Mouse (Mus musculus) splenic B cell, adult 2 months (primary cell): ENCODE measurements at regions not wholly inside any gene's neighbourhood (a gene's known extent, or its start where the extent isn't known, plus 50 kb on each side); places are given as distances from the start of the nearest gene placed in this dataset.

Experiments
- DNase-seq: peaks from one replicate; pipeline ENCODE4 v3.0.0-alpha.2; 2011; ENCODE audit warnings: low read depth, low spot score
- H3K27me3 ChIP-seq: 2 replicates; pipeline ENCODE4 v1.6.1; 2012; ENCODE audit warnings: mild to moderate bottlenecking, low read length, moderate library complexity, mixed read lengths; ENCODE audit not compliant: control insufficient read depth, poor library complexity, insufficient read depth, severe bottlenecking
- H3K36me3 ChIP-seq: 2 replicates; pipeline ENCODE4 v1.6.1; 2012; ENCODE audit warnings: mild to moderate bottlenecking, low read length, moderate library complexity, mixed read lengths; ENCODE audit not compliant: control insufficient read depth, poor library complexity, insufficient read depth, severe bottlenecking

- no peaks in the 10 kb centered on the region for H3K36me3 ChIP-seq
- peak; percentile 93 for DNase-seq
- no peaks in the 10 kb centered on the region for H3K27me3 ChIP-seq
Observed at GRCm38 (mm10) chr3:52843998-52844397, 173.0 kb downstream of the Cog6 start.

- H3K36me3 ChIP-seq = no peaks in the 10 kb centered on the region
- no peak for DNase-seq
- H3K27me3 ChIP-seq = no peaks in the 10 kb centered on the region
Observed at GRCm38 (mm10) chr3:52842866-52843425, 174.1 kb downstream of the Cog6 start.

- DNase-seq = peak; percentile 65
- Histone ChIP-seq H3K27me3 (no peaks in the 10 kb centered on the region), H3K36me3 (no peaks in the 10 kb centered on the region)
Observed at GRCm38 (mm10) chr3:52840160-52840953, 176.7 kb downstream of the Cog6 start.

- Histone ChIP-seq H3K27me3 (no peaks in the 10 kb centered on the region), H3K36me3 (no peaks in the 10 kb centered on the region)
- DNase-seq = no peak
Observed at GRCm38 (mm10) chr3:52838020-52838419, 179.0 kb downstream of the Cog6 start.

GRCm38 (mm10) chr3:52837527-52837926, 179.5 kb downstream of the Cog6 start:
- no peaks in the 10 kb centered on the region for H3K27me3 ChIP-seq
- DNase-seq = no peak
- H3K36me3 ChIP-seq = no peaks in the 10 kb centered on the region

GRCm38 (mm10) chr3:52836780-52837179, 180.3 kb downstream of the Cog6 start:
- Histone ChIP-seq H3K27me3 (no peaks in the 10 kb centered on the region), H3K36me3 (no peaks in the 10 kb centered on the region)
- no peak for DNase-seq

GRCm38 (mm10) chr3:52832421-52832820, 184.6 kb downstream of the Cog6 start:
- no peaks in the 10 kb centered on the region for H3K27me3 ChIP-seq
- no peak for DNase-seq

GRCm38 (mm10) chr3:52831986-52832385, 185.1 kb downstream of the Cog6 start:
- no peaks in the 10 kb centered on the region for H3K36me3 ChIP-seq
- no peaks in the 10 kb centered on the region for H3K27me3 ChIP-seq
- DNase-seq = peak; percentile 71

More at GRCm38 (mm10) chr3:52832421-52832820, 184.6 kb downstream of the Cog6 start:
- no peaks in the 10 kb centered on the region for H3K36me3 ChIP-seq

GRCm38 (mm10) chr3:52830101-52830500, 186.9 kb downstream of the Cog6 start:
- DNase-seq = no peak
- no peaks in the 10 kb centered on the region for H3K36me3 ChIP-seq
- H3K27me3 ChIP-seq = no peaks in the 10 kb centered on the region

GRCm38 (mm10) chr3:52829069-52829468, 188.0 kb downstream of the Cog6 start:
- no peaks in the 10 kb centered on the region for H3K27me3 ChIP-seq
- H3K36me3 ChIP-seq = no peaks in the 10 kb centered on the region
- no peak for DNase-seq

- no peak for DNase-seq
- H3K27me3 ChIP-seq = no peaks in the 10 kb centered on the region
- H3K36me3 ChIP-seq = no peaks in the 10 kb centered on the region
Observed at GRCm38 (mm10) chr3:52828473-52828872, 188.6 kb downstream of the Cog6 start.

- no peak for DNase-seq
- Histone ChIP-seq H3K36me3 (no peaks in the 10 kb centered on the region), H3K27me3 (no peaks in the 10 kb centered on the region)
Observed at GRCm38 (mm10) chr3:52822848-52823247, 194.2 kb downstream of the Cog6 start.

GRCm38 (mm10) chr3:52821450-52821849, 195.6 kb downstream of the Cog6 start:
- no peaks in the 10 kb centered on the region for H3K27me3 ChIP-seq
- DNase-seq = no peak

GRCm38 (mm10) chr3:52818401-52818800, 198.6 kb downstream of the Cog6 start:
- no peak for DNase-seq
- no peaks in the 10 kb centered on the region for H3K27me3 ChIP-seq
- H3K36me3 ChIP-seq = no peaks in the 10 kb centered on the region

More at GRCm38 (mm10) chr3:52821450-52821849, 195.6 kb downstream of the Cog6 start:
- no peaks in the 10 kb centered on the region for H3K36me3 ChIP-seq

GRCm38 (mm10) chr3:52817416-52817815, 199.6 kb downstream of the Cog6 start:
- no peaks in the 10 kb centered on the region for H3K27me3 ChIP-seq
- H3K36me3 ChIP-seq = no peaks in the 10 kb centered on the region
- no peak for DNase-seq
